Mouse (Mus musculus): Measurements from ENCODE around the gene Kpnb1. TPM values are rescaled to one million over a fixed set of nuclear protein-coding genes. Genes with fewer than 3 reads are reported as not detected.

Kpnb1 gene
- polyA plus RNA-seq, 1 experiment from 2014 or later, result 28.5 TPM

- H3K9ac ChIP-seq (ENCODE audit: low read depth, low read length), result peak overlapping the region; percentile 70
- H3K4me2 ChIP-seq (ENCODE audit: low read length), result peak overlapping the region; percentile 59
- peaks cover 5% of the 10 kb centered on the region for H3K27me3 ChIP-seq (ENCODE audit: control insufficient read depth, insufficient read depth, low read depth, low read length)
- ATAC-seq, result 0 out of 2 replicates have a peak, but pooled peaks have one; percentile 4
- peaks cover 4% of the 10 kb centered on the region; the same call in 1 of the 2 replicates for H3K36me3 ChIP-seq (ENCODE audit: control insufficient read depth, insufficient read depth, low read length)
- H3K9me3 ChIP-seq (replicated peaks; ENCODE audit: control insufficient read depth, low read length, poor library complexity, severe bottlenecking), result no peaks in the 10 kb centered on the region
- H3K4me3 ChIP-seq (ENCODE audit: low read depth, low read length), result peak overlapping the region; percentile 37
- peaks cover 21% of the 10 kb centered on the region for H3K4me1 ChIP-seq (ENCODE audit: control insufficient read depth, insufficient read depth, low read length)
- H3K27ac ChIP-seq (ENCODE audit: low read length), result peak overlapping the region; percentile 64; the same call in 1 of the 2 replicates
- 8% methylated on average over 15 of the region's 15 CpGs for WGBS
Measured at GRCm38 (mm10) chr11:97139256-97139655, 48.4 kb downstream of the Kpnb1 start.

- H3K36me3 ChIP-seq (ENCODE audit: control insufficient read depth, insufficient read depth, low read length), result peaks cover 4% of the 10 kb centered on the region; the same call in 1 of the 2 replicates
- H3K4me2 ChIP-seq (ENCODE audit: low read length), result peak overlapping the region; percentile 59
- peak overlapping the region; percentile 37 for H3K4me3 ChIP-seq (ENCODE audit: low read depth, low read length)
- peak; percentile 49 for ATAC-seq
- 3% methylated on average over 58 of the region's 69 CpGs for WGBS
- peaks cover 21% of the 10 kb centered on the region for H3K4me1 ChIP-seq (ENCODE audit: control insufficient read depth, insufficient read depth, low read length)
- peak overlapping the region; percentile 70 for H3K9ac ChIP-seq (ENCODE audit: low read depth, low read length)
- peak overlapping the region; percentile 64 for H3K27ac ChIP-seq (ENCODE audit: low read length)
- peaks cover 5% of the 10 kb centered on the region for H3K27me3 ChIP-seq (ENCODE audit: control insufficient read depth, insufficient read depth, low read depth, low read length)
- no peaks in the 10 kb centered on the region for H3K9me3 ChIP-seq (replicated peaks; ENCODE audit: control insufficient read depth, low read length, poor library complexity, severe bottlenecking)
Measured at GRCm38 (mm10) chr11:97138554-97139226, 49.0 kb downstream of the Kpnb1 start.

GRCm38 (mm10) chr11:97133270-97133669, 54.4 kb downstream of the Kpnb1 start:
- 61% methylated on average over 5 of the region's 5 CpGs for WGBS
- peaks cover 4% of the 10 kb centered on the region; the same call in 1 of the 2 replicates for H3K27me3 ChIP-seq (ENCODE audit: control insufficient read depth, insufficient read depth, low read depth, low read length)
- no peaks in the 10 kb centered on the region for H3K9me3 ChIP-seq (replicated peaks; ENCODE audit: control insufficient read depth, low read length, poor library complexity, severe bottlenecking)
- H3K9ac ChIP-seq (ENCODE audit: low read depth, low read length), result no peak overlapping the region
- 0 out of 2 replicates have a peak, but pooled peaks cover 4% of the 10 kb centered on the region for H3K36me3 ChIP-seq (ENCODE audit: control insufficient read depth, insufficient read depth, low read length)
- no peak for ATAC-seq
- H3K4me3 ChIP-seq (ENCODE audit: low read depth, low read length), result no peak overlapping the region
- no peak overlapping the region for H3K27ac ChIP-seq (ENCODE audit: low read length)
- H3K4me2 ChIP-seq (ENCODE audit: low read length), result no peak overlapping the region
- peaks cover 6% of the 10 kb centered on the region; the same call in 1 of the 2 replicates for H3K4me1 ChIP-seq (ENCODE audit: control insufficient read depth, insufficient read depth, low read length)

GRCm38 (mm10) chr11:97132185-97132584, 55.5 kb downstream of the Kpnb1 start:
- no peak for ATAC-seq
- H3K36me3 ChIP-seq (ENCODE audit: control insufficient read depth, insufficient read depth, low read length), result 0 out of 2 replicates have a peak, but pooled peaks cover 4% of the 10 kb centered on the region
- H3K9me3 ChIP-seq (replicated peaks; ENCODE audit: control insufficient read depth, low read length, poor library complexity, severe bottlenecking), result no peaks in the 10 kb centered on the region
- no peak overlapping the region for H3K4me3 ChIP-seq (ENCODE audit: low read depth, low read length)
- H3K4me1 ChIP-seq (ENCODE audit: control insufficient read depth, insufficient read depth, low read length), result no peaks in the 10 kb centered on the region
- WGBS, result 25% methylated on average over 6 of the region's 6 CpGs
- H3K4me2 ChIP-seq (ENCODE audit: low read length), result no peak overlapping the region
- no peak overlapping the region for H3K9ac ChIP-seq (ENCODE audit: low read depth, low read length)
- H3K27ac ChIP-seq (ENCODE audit: low read length), result no peak overlapping the region
- peaks cover 6% of the 10 kb centered on the region; the same call in 1 of the 2 replicates for H3K27me3 ChIP-seq (ENCODE audit: control insufficient read depth, insufficient read depth, low read depth, low read length)

GRCm38 (mm10) chr11:97131683-97132082, 56.0 kb downstream of the Kpnb1 start:
- 78% methylated on average over 2 of the region's 2 CpGs for WGBS

GRCm38 (mm10) chr11:97130318-97130717, 57.4 kb downstream of the Kpnb1 start:
- no peak for ATAC-seq
- WGBS, result 81% methylated on average over 7 of the region's 7 CpGs
- H3K27ac ChIP-seq (ENCODE audit: low read length), result no peak overlapping the region

More at GRCm38 (mm10) chr11:97131683-97132082, 56.0 kb downstream of the Kpnb1 start:
- Histone ChIP-seq H3K27me3 (ENCODE audit: control insufficient read depth, insufficient read depth, low read depth, low read length) (peaks cover 6% of the 10 kb centered on the region; the same call in 1 of the 2 replicates), H3K36me3 (ENCODE audit: control insufficient read depth, insufficient read depth, low read length) (0 out of 2 replicates have a peak, but pooled peaks cover 2% of the 10 kb centered on the region), H3K4me2 (ENCODE audit: low read length) (no peak overlapping the region), H3K9me3 (replicated peaks; ENCODE audit: control insufficient read depth, low read length, poor library complexity, severe bottlenecking) (no peaks in the 10 kb centered on the region), H3K4me3 (ENCODE audit: low read depth, low read length) (no peak overlapping the region), H3K27ac (ENCODE audit: low read length) (no peak overlapping the region), H3K4me1 (ENCODE audit: control insufficient read depth, insufficient read depth, low read length) (0 out of 2 replicates have a peak, but pooled peaks cover 2% of the 10 kb centered on the region), H3K9ac (ENCODE audit: low read depth, low read length) (no peak overlapping the region)
- ATAC-seq, result no peak

GRCm38 (mm10) chr11:97128956-97129355, 58.7 kb downstream of the Kpnb1 start:
- Histone ChIP-seq H3K4me3 (ENCODE audit: low read depth, low read length) (no peak overlapping the region), H3K9me3 (replicated peaks; ENCODE audit: control insufficient read depth, low read length, poor library complexity, severe bottlenecking) (no peaks in the 10 kb centered on the region), H3K36me3 (ENCODE audit: control insufficient read depth, insufficient read depth, low read length) (no peaks in the 10 kb centered on the region), H3K4me1 (ENCODE audit: control insufficient read depth, insufficient read depth, low read length) (0 out of 2 replicates have a peak, but pooled peaks cover 2% of the 10 kb centered on the region), H3K9ac (ENCODE audit: low read depth, low read length) (no peak overlapping the region), H3K4me2 (ENCODE audit: low read length) (no peak overlapping the region), H3K27me3 (ENCODE audit: control insufficient read depth, insufficient read depth, low read depth, low read length) (peaks cover 6% of the 10 kb centered on the region; the same call in 1 of the 2 replicates), H3K27ac (ENCODE audit: low read length) (no peak overlapping the region)
- 77% methylated on average over 3 of the region's 3 CpGs for WGBS
- ATAC-seq, result no peak

More at GRCm38 (mm10) chr11:97130318-97130717, 57.4 kb downstream of the Kpnb1 start:
- no peaks in the 10 kb centered on the region for H3K36me3 ChIP-seq (ENCODE audit: control insufficient read depth, insufficient read depth, low read length)
- H3K9ac ChIP-seq (ENCODE audit: low read depth, low read length), result no peak overlapping the region
- H3K9me3 ChIP-seq (replicated peaks; ENCODE audit: control insufficient read depth, low read length, poor library complexity, severe bottlenecking), result no peaks in the 10 kb centered on the region
- H3K27me3 ChIP-seq (ENCODE audit: control insufficient read depth, insufficient read depth, low read depth, low read length), result peaks cover 6% of the 10 kb centered on the region; the same call in 1 of the 2 replicates
- H3K4me2 ChIP-seq (ENCODE audit: low read length), result no peak overlapping the region
- H3K4me1 ChIP-seq (ENCODE audit: control insufficient read depth, insufficient read depth, low read length), result 0 out of 2 replicates have a peak, but pooled peaks cover 2% of the 10 kb centered on the region
- H3K4me3 ChIP-seq (ENCODE audit: low read depth, low read length), result no peak overlapping the region

- WGBS, result 11% methylated on average over 19 of the region's 19 CpGs
- Histone ChIP-seq H3K4me2 (ENCODE audit: low read length) (peak overlapping the region; percentile 94), H3K4me3 (ENCODE audit: low read depth, low read length) (peak overlapping the region; percentile 49), H3K9me3 (replicated peaks; ENCODE audit: control insufficient read depth, low read length, poor library complexity, severe bottlenecking) (no peaks in the 10 kb centered on the region), H3K36me3 (ENCODE audit: control insufficient read depth, insufficient read depth, low read length) (no peaks in the 10 kb centered on the region), H3K9ac (ENCODE audit: low read depth, low read length) (peak overlapping the region; percentile 64; the same call in 1 of the 2 replicates), H3K27ac (ENCODE audit: low read length) (no peak overlapping the region), H3K4me1 (ENCODE audit: control insufficient read depth, insufficient read depth, low read length) (0 out of 2 replicates have a peak, but pooled peaks cover 2% of the 10 kb centered on the region), H3K27me3 (ENCODE audit: control insufficient read depth, insufficient read depth, low read depth, low read length) (peaks cover 6% of the 10 kb centered on the region; the same call in 1 of the 2 replicates)
- no peak for ATAC-seq
Measured at GRCm38 (mm10) chr11:97127470-97128223, 60.0 kb downstream of the Kpnb1 start.
